Mouse (Mus musculus) lung, postnatal 14 days (tissue): ENCODE results near the gene Zc3h14.
A peak's percentile ranks its signal among the peaks of the same experiment; 100 is the strongest.

Source experiments
- DNase-seq: peaks from one replicate; pipeline ENCODE4 v3.0.0; 2021

The Zc3h14 gene

GRCm38 (mm10) chr12:98741011-98741501, 5.7 kb upstream of the Zc3h14 start:
- no peak for DNase-seq

GRCm38 (mm10) chr12:98745626-98746025, 1.1 kb upstream of the Zc3h14 start:
- DNase-seq = no peak

GRCm38 (mm10) chr12:98746131-98746530, 633 bp upstream of the Zc3h14 start:
- DNase-seq = peak; percentile 60

- DNase-seq = no peak
Observed at GRCm38 (mm10) chr12:98747380-98747753, 603 bp downstream of the Zc3h14 start.

- no peak for DNase-seq
Observed at GRCm38 (mm10) chr12:98757636-98758035, 10.9 kb downstream of the Zc3h14 start.

- no peak for DNase-seq
Observed at GRCm38 (mm10) chr12:98759700-98760099, 12.9 kb downstream of the Zc3h14 start.

- no peak for DNase-seq
Observed at GRCm38 (mm10) chr12:98766241-98766640, 19.5 kb downstream of the Zc3h14 start.

GRCm38 (mm10) chr12:98777509-98777908, 30.7 kb downstream of the Zc3h14 start:
- DNase-seq = no peak

- DNase-seq = peak; percentile 14
Observed at GRCm38 (mm10) chr12:98779148-98779547, 32.4 kb downstream of the Zc3h14 start.

- DNase-seq = no peak
Observed at GRCm38 (mm10) chr12:98784251-98784650, 37.5 kb downstream of the Zc3h14 start.

GRCm38 (mm10) chr12:98795731-98796318, 49.1 kb downstream of the Zc3h14 start:
- no peak for DNase-seq

GRCm38 (mm10) chr12:98800334-98800733, 53.6 kb downstream of the Zc3h14 start:
- DNase-seq = no peak

GRCm38 (mm10) chr12:98802245-98802644, 55.5 kb downstream of the Zc3h14 start:
- no peak for DNase-seq

GRCm38 (mm10) chr12:98804078-98804748, 57.4 kb downstream of the Zc3h14 start:
- DNase-seq = no peak

GRCm38 (mm10) chr12:98820781-98821180, 74.0 kb downstream of the Zc3h14 start:
- no peak for DNase-seq

GRCm38 (mm10) chr12:98831122-98831521, 84.4 kb downstream of the Zc3h14 start:
- no peak for DNase-seq

GRCm38 (mm10) chr12:98832929-98833598, 86.3 kb downstream of the Zc3h14 start:
- no peak for DNase-seq

- no peak for DNase-seq
Observed at GRCm38 (mm10) chr12:98833901-98834300, 87.1 kb downstream of the Zc3h14 start.

- peak; percentile 56 for DNase-seq
Observed at GRCm38 (mm10) chr12:98834879-98835278, 88.1 kb downstream of the Zc3h14 start.

GRCm38 (mm10) chr12:98835466-98835865, 88.7 kb downstream of the Zc3h14 start:
- no peak for DNase-seq
